Mouse (Mus musculus) liver, embryonic 14.5 days (tissue): Measurements from ENCODE around the gene 2700081O15Rik. TPM values are rescaled to one million over a fixed set of nuclear protein-coding genes. Genes with fewer than 3 reads are reported as not detected.

Experiments used
- ATAC-seq: fragments of 200-750 bp; cut with Nextera tagmentation; 2 replicates; pipeline ENCODE4 v1.8.0; 2017; ENCODE audit warnings: moderate number of reproducible peaks, mild to moderate bottlenecking, moderate library complexity; ENCODE audit not compliant: insufficient read depth
- DNase-seq, 3 experiments: peaks; one replicate each; pipeline ENCODE4 v3.0.0-alpha.2; 2012 to 2013; ENCODE audit warnings: low read depth in 3 of 3, low spot score in 3 of 3
- H3K27ac ChIP-seq: fragments of 300-500 bp; sonication (generic); 2 replicates; pipeline ENCODE4 v1.5.1; 2014; ENCODE audit warnings: moderate library complexity, mild to moderate bottlenecking, control low read depth, inconsistent platforms
- H3K27me3 ChIP-seq: fragments of 300-500 bp; sonication (generic); 2 replicates; pipeline ENCODE4 v1.6.1; 2014; ENCODE audit warnings: mild to moderate bottlenecking, low read length, moderate library complexity; ENCODE audit not compliant: control insufficient read depth, insufficient read depth
- H3K36me3 ChIP-seq: fragments of 300-500 bp; sonication (generic); replicated peaks from 2 replicates; pipeline ENCODE4 v1.6.1; 2014; ENCODE audit warnings: low read depth; ENCODE audit not compliant: control insufficient read depth, insufficient read depth
- H3K4me1 ChIP-seq, 2 experiments: fragments of 200-500 bp in 1 of 2; fragments of 300-500 bp in 1 of 2; sonication (generic) in 1 of 2; replicated peaks; 2 replicates each; pipeline ENCODE4 v1.6.1; 2012 to 2014; ENCODE audit warnings: antibody characterized with exemption in 1 of 2, inconsistent platforms in 1 of 2, low read length in 1 of 2; ENCODE audit not compliant: control insufficient read depth in 2 of 2, insufficient read depth in 2 of 2
- H3K4me2 ChIP-seq: fragments of 300-500 bp; sonication (generic); 2 replicates; pipeline ENCODE4 v1.6.1; 2014; ENCODE audit warnings: low read depth, mild to moderate bottlenecking, control low read depth, moderate library complexity
- H3K4me3 ChIP-seq, 2 experiments: fragments of 200-500 bp in 1 of 2; fragments of 300-500 bp in 1 of 2; sonication (generic) in 1 of 2; 2 replicates each; pipeline ENCODE4 v1.5.1; 2012 to 2014; ENCODE audit warnings: low read depth in 2 of 2, low read length in 2 of 2, mild to moderate bottlenecking in 2 of 2, control low read depth in 1 of 2, inconsistent platforms in 1 of 2, moderate library complexity in 1 of 2; ENCODE audit not compliant: insufficient read depth in 1 of 2
- H3K9ac ChIP-seq: fragments of 300-500 bp; sonication (generic); replicated peaks from 2 replicates; pipeline ENCODE4 v1.6.1; 2014; ENCODE audit warnings: mild to moderate bottlenecking, control low read depth, moderate library complexity
- H3K9me3 ChIP-seq: fragments of 300-500 bp; sonication (generic); 2 replicates; pipeline ENCODE4 v1.6.1; 2016; ENCODE audit warnings: low read length, mixed read lengths; ENCODE audit not compliant: control insufficient read depth
- CTCF ChIP-seq: IDR thresholded peaks from 2 replicates; pipeline ENCODE4 v1.5.1; 2016; ENCODE audit warnings: antibody characterized with exemption, low read depth, control low read depth
- EP300 ChIP-seq: IDR thresholded peaks from 2 replicates; pipeline ENCODE4 v1.6.1; 2016; ENCODE audit warnings: antibody characterized with exemption, low read depth
- WGBS: fragments of 180-500 bp; shearing (Covaris S2); extraction: QIAGEN DNeasy Blood & Tissue Kit; methylation state at CpG from one replicate; pipeline ENCODE4 v1.1.7; 2014; ENCODE audit not compliant: insufficient replicate concordance; 5-methylcytosine and 5-hydroxymethylcytosine counted together
- polyA plus RNA-seq, 2 experiments: library from polyadenylated mRNA; depleted of rRNA in 1 of 2; stranded (reverse) in 1 of 2; unstranded in 1 of 2; fragments of >200 nt; fragmentation: Nextera tagmentation in 1 of 2; extraction: Ambion mirVana in 1 of 2; gene quantifications; 2 replicates each; pipeline versions ENCODE4 v1.2.1 to v1.2.3; 2012 to 2014

Gene 2700081O15Rik
- polyA plus RNA-seq, 2 experiments, result 0.86 to 6.3 TPM

GRCm38 (mm10) chr19:7424131-7424530, 6.7 kb downstream of the 2700081O15Rik start:
- ATAC-seq (no peak), DNase-seq (no peak)
- H3K4me2 ChIP-seq, result no peak overlapping the region
- TF ChIP-seq CTCF (no peak), EP300 (no peak)
- no peak overlapping the region for H3K9ac ChIP-seq
- H3K27me3 ChIP-seq, result no peaks in the 10 kb centered on the region
- H3K9me3 ChIP-seq, result no peaks in the 10 kb centered on the region
- no peak overlapping the region for H3K4me3 ChIP-seq
- 72% methylated on average over 7 of the region's 7 CpGs for WGBS
- H3K36me3 ChIP-seq, result peaks cover 26% of the 10 kb centered on the region
- H3K27ac ChIP-seq, result no peak overlapping the region
- H3K4me1 ChIP-seq, result peaks cover 7 to 10% of the 10 kb centered on the region in 2 experiments

DNA sequence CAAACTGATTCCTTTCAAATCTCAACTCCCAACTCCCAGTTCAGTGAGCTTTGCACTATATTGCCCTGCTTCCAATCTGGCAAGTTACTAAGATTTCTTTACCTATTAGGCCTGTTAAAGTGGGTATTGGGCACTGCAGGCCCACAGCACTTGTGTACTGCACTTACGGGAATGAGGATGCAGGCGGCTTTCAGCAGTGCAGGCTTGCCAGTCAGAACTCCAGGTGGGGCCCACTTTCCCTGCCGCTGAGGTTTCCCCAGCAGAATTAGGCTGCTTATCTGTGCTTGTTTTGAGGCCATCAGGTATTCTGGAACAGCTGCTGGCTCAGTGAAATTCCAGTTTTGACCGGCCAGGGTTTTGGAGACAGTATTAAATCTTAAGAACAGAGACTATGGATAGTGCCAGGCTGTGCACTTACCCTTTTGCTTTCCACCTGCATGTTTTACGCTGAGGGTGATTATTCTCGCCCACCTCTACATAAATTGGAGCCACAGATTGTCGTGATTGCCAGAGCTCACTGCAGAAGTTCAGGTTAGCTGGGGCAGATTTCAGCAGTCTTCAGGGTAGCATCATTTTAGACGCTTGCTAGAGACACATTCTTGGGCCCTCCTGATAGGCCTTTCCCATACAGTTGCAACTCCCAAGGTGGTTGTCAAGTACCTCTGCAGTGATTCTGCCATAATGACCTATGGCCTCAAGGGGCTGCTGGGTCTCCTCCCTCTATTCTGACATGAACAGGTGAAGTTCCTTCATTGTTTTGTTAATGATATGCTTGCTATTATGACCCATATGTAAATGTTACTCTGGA, 7.4 kb downstream of the 2700081O15Rik start:
- H3K4me1 ChIP-seq, result peaks cover under 1 to 3% of the 10 kb centered on the region in 2 experiments
- no peaks in the 10 kb centered on the region for H3K27me3 ChIP-seq
- no peak overlapping the region for H3K4me3 ChIP-seq
- H3K4me2 ChIP-seq, result no peak overlapping the region
- ATAC-seq, result no peak
- no peak for DNase-seq
- H3K36me3 ChIP-seq, result peaks cover 32% of the 10 kb centered on the region
- H3K9ac ChIP-seq, result no peak overlapping the region
- H3K27ac ChIP-seq, result no peak overlapping the region
- 71% methylated on average over 8 of the region's 8 CpGs for WGBS
- TF ChIP-seq CTCF (no peak), EP300 (no peak)
- H3K9me3 ChIP-seq, result no peaks in the 10 kb centered on the region

GRCm38 (mm10) chr19:7425398-7425775, 8.0 kb downstream of the 2700081O15Rik start:
- DNase-seq, result no peak
- no peak overlapping the region for H3K9ac ChIP-seq
- H3K27ac ChIP-seq, result no peak overlapping the region
- no peak overlapping the region for H3K4me2 ChIP-seq
- no peaks in the 10 kb centered on the region for H3K27me3 ChIP-seq
- peaks cover 34% of the 10 kb centered on the region for H3K36me3 ChIP-seq
- no peak overlapping the region for H3K4me3 ChIP-seq
- no peaks in the 10 kb centered on the region for H3K9me3 ChIP-seq
- 57% methylated on average over 3 of the region's 3 CpGs for WGBS
- ATAC-seq, result no peak
- peaks cover 0 to 2% of the 10 kb centered on the region in 2 experiments; a peak in 2 of 4 replicates for H3K4me1 ChIP-seq
- TF ChIP-seq EP300 (no peak), CTCF (no peak)

GRCm38 (mm10) chr19:7434887-7435286, 17.5 kb downstream of the 2700081O15Rik start:
- DNase-seq (no peak), ATAC-seq (no peak)
- TF ChIP-seq EP300, result no peak
- TF ChIP-seq CTCF, result no peak
- Histone ChIP-seq H3K4me1 (no peaks in the 10 kb centered on the region), H3K9ac (no peak overlapping the region), H3K36me3 (peaks cover 35% of the 10 kb centered on the region), H3K9me3 (no peaks in the 10 kb centered on the region), H3K27ac (no peak overlapping the region), H3K4me3 (no peak overlapping the region), H3K27me3 (no peaks in the 10 kb centered on the region), H3K4me2 (no peak overlapping the region)
- WGBS, result 70% methylated on average over 2 of the region's 2 CpGs

DNA sequence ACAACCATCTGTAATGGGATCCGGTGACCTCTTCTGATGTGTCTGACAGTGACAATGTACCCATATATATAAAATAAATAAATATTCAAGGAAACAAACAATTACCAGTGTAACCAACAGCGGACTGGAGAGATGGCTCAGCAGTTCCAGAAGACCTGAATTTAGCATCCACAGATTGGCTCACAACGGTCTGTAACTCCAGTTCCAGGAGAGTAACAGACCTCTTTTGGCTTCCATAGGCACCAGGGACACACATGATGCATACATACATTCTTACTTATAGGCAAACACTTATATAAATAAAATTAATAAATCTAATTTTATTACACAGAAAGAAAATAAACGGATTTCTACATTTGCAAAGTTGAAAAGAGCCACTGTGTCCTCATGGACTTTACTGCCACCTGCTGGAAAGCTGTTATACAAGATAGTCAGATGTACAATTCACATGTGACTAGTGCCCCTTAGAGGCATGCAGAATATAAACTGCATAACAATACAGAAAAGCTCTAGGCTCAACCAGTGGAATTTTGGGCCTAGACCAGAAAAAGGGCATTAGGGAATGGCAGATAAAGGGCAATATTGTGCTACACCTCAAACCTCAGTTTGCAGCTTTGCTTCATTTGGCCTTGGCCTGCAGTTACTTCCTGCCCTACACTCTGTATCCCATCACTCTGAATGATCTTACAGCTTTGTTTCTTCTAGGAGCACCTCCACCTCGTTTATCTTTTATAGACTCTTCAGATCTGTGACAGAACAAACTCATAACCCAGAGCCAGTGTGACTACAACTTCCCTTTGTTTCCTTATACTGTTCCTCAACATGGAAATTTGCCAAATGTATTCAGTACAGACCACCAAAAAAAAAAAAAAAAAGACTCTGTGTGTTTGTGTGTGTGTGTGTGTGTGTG, 18.9 kb downstream of the 2700081O15Rik start:
- Histone ChIP-seq H3K4me1 (no peaks in the 10 kb centered on the region), H3K4me3 (no peak overlapping the region), H3K27me3 (no peaks in the 10 kb centered on the region), H3K36me3 (peaks cover 24% of the 10 kb centered on the region), H3K9me3 (no peaks in the 10 kb centered on the region), H3K9ac (no peak overlapping the region), H3K4me2 (no peak overlapping the region), H3K27ac (no peak overlapping the region)
- no peak for TF ChIP-seq EP300
- peak; percentile 70 for TF ChIP-seq CTCF
- ATAC-seq (no peak), DNase-seq (peak in 2 of 3 experiments; percentile 38 to 48)
- WGBS, result 73% methylated on average over 5 of the region's 5 CpGs
